Mouse (Mus musculus): ENCODE measurements around the gene 1190007I07Rik. TPM values are rescaled to one million over a fixed set of nuclear protein-coding genes. Genes with fewer than 3 reads are reported as not detected.
"Not testable (repeated sequence)": the region's sequence is repeated elsewhere in the genome, so short reads cannot be mapped to it uniquely, and the experiment has no call there.

1190007I07Rik gene
- polyA plus RNA-seq, 1 experiment, result 47.2 TPM

DNA sequence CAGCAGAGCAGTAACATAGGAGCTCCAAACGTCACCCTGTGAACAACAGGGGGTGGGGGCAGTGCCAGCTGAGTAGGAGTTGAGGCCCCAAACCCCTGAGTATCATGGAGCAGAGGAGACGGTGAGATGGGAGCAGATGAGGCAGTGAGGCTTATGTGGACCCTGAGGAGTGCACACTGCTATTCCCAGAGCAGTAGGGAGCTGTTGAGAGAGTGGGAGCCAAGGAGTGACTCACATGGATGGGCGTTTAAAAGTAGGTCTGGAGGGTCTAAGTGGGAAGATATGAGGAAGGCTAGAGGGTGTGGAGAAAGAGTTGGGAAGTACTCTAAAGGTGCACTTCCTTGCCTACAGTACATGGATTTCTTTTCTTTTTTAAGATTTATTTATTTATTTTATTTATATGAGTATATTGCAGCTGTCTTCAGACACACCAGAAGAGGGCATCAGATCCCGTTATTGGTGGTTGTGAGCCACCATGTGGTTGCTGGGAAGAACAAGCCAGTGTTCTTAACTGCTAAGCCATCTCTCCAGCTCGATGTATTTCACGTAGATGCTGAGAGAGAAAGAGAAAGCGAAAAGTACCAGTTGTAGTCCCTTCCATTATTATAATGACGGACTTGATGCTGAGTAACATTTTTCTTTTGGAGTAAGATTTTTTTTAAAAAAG, 16.1 kb upstream of the 1190007I07Rik start:
- TF ChIP-seq CTCF (conservative IDR thresholded peaks at IDR 0.05; ENCODE audit: insufficient read depth, insufficient read length, low read depth, low read length) (no peak), POLR2A (IDR thresholded peaks at IDR 0.05; ENCODE audit: low read depth, low read length) (no peak)
- WGBS, result 92% methylated on average over 8 of the region's 8 CpGs
- Histone ChIP-seq H3K4me3 (ENCODE audit: insufficient read depth, low read depth, low read length) (no peak overlapping the region), H3K27me3 (replicated peaks; ENCODE audit: control insufficient read depth, insufficient read depth, low read length) (no peaks in the 10 kb centered on the region), H3K4me1 (ENCODE audit: control insufficient read depth, insufficient read depth, low read length) (no peaks in the 10 kb centered on the region), H3K36me3 (ENCODE audit: control insufficient read depth, insufficient read depth, low read length) (peaks cover 2% of the 10 kb centered on the region), H3K27ac (ENCODE audit: insufficient read depth, low read depth, low read length) (no peak overlapping the region)
- no peak for DNase-seq

DNA sequence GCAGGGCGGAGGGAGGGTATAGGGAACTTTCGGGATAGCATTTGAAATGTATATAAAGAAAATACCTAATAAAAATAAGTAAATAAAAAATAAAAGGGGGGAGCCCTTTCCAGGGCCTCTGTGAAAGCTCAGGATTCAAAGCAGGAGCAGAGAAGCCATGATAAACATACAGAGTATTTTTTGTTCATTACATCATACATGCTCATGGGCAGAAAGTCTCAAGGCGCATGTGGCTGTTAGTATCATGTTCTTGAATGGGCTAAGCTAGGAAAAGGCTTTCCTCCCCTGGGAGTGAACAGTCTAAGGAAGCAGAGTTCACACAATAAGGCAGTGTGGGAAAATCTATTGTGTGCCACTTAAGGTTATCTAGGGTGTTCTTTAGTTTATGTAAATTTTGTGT, 13.3 kb upstream of the 1190007I07Rik start:
- no peak for TF ChIP-seq POLR2A (IDR thresholded peaks at IDR 0.05; ENCODE audit: low read depth, low read length)
- no peak for TF ChIP-seq CTCF (conservative IDR thresholded peaks at IDR 0.05; ENCODE audit: insufficient read depth, insufficient read length, low read depth, low read length)
- Histone ChIP-seq H3K36me3 (ENCODE audit: control insufficient read depth, insufficient read depth, low read length) (peaks cover 1% of the 10 kb centered on the region; the same call in 1 of the 2 replicates), H3K4me3 (ENCODE audit: insufficient read depth, low read depth, low read length) (no peak overlapping the region), H3K4me1 (ENCODE audit: control insufficient read depth, insufficient read depth, low read length) (0 out of 2 replicates have a peak, but pooled peaks cover under 1% of the 10 kb centered on the region), H3K27me3 (replicated peaks; ENCODE audit: control insufficient read depth, insufficient read depth, low read length) (no peaks in the 10 kb centered on the region), H3K27ac (ENCODE audit: insufficient read depth, low read depth, low read length) (no peak overlapping the region)
- DNase-seq, result no peak
- WGBS, result 90% methylated on average over 3 of the region's 3 CpGs

DNA sequence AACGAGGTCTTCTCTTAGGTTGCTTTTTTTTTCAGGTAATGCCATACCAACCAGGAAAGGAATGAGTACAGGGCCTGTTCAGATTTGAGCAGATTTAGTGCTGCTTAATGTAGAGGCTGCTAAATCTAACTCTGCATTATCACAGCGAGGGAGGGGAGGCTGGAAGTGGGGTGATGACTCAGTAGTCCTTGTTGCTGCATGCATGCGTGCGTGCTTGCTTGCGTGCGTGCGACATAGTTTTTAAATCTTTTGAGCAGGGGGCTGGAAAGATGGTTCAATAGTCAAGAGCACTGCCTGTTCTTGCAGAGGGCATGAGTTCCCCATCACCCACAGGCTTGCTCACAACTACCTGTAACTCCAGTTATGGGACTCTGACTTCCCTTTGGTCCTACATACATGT, 11.3 kb upstream of the 1190007I07Rik start:
- TF ChIP-seq POLR2A (IDR thresholded peaks at IDR 0.05; ENCODE audit: low read depth, low read length) (no peak), CTCF (conservative IDR thresholded peaks at IDR 0.05; ENCODE audit: insufficient read depth, insufficient read length, low read depth, low read length) (no peak)
- 95% methylated on average over 7 of the region's 7 CpGs for WGBS
- no peaks in the 10 kb centered on the region; the same call in 1 of the 2 replicates for H3K36me3 ChIP-seq (ENCODE audit: control insufficient read depth, insufficient read depth, low read length)

DNA sequence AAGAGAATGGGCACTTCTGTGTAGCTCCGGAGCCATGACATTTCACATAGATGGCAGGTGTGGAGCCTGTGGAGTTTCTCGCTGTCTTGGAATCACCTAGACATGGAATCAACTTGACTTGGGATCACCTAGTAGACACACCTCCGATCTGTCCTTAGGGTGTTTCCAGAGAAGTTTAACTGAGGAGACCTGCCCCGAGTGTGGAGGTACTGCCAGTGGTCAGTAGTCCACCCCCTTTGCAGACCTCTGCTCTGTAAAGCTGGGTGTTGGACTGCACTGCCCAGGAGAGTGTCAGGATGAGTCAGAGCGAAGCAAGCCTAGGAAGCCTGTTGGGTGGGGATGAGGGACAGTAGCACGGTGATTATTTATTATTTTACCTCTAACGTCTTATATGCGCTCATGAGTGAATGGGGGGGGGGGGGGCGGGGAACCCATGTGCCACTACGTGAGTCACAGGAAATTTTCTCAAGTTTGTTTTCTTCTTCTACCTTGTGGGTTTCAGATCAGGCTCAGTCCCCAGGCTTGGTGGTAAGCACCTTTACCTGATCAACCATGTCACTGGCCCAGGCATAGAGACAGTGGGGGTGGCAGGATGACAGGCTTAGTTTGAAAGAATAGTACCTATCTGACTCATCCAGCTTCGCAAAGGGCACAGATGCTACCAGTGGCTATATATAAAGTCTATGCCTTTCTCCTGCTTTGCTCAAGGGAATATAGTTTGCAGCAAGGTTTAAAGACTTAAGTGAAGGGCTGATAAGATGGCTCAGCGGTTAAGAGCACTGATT, 9.7 kb upstream of the 1190007I07Rik start:
- WGBS, result 95% methylated on average over 12 of the region's 12 CpGs
- Histone ChIP-seq H3K27ac (ENCODE audit: insufficient read depth, low read depth, low read length) (no peak overlapping the region), H3K4me1 (ENCODE audit: control insufficient read depth, insufficient read depth, low read length) (peaks cover 7% of the 10 kb centered on the region; the same call in 1 of the 2 replicates), H3K36me3 (ENCODE audit: control insufficient read depth, insufficient read depth, low read length) (no peaks in the 10 kb centered on the region), H3K4me3 (ENCODE audit: insufficient read depth, low read depth, low read length) (no peak overlapping the region), H3K27me3 (replicated peaks; ENCODE audit: control insufficient read depth, insufficient read depth, low read length) (no peaks in the 10 kb centered on the region)
- no peak for TF ChIP-seq POLR2A (IDR thresholded peaks at IDR 0.05; ENCODE audit: low read depth, low read length)
- no peak for TF ChIP-seq CTCF (conservative IDR thresholded peaks at IDR 0.05; ENCODE audit: insufficient read depth, insufficient read length, low read depth, low read length)
- no peak for DNase-seq

More for the DNA sequence above, 11.3 kb upstream of the 1190007I07Rik start:
- Histone ChIP-seq H3K4me1 (ENCODE audit: control insufficient read depth, insufficient read depth, low read length) (peaks cover 7% of the 10 kb centered on the region; the same call in 1 of the 2 replicates), H3K27ac (ENCODE audit: insufficient read depth, low read depth, low read length) (no peak overlapping the region), H3K4me3 (ENCODE audit: insufficient read depth, low read depth, low read length) (no peak overlapping the region), H3K27me3 (replicated peaks; ENCODE audit: control insufficient read depth, insufficient read depth, low read length) (no peaks in the 10 kb centered on the region)
- DNase-seq, result no peak

DNA sequence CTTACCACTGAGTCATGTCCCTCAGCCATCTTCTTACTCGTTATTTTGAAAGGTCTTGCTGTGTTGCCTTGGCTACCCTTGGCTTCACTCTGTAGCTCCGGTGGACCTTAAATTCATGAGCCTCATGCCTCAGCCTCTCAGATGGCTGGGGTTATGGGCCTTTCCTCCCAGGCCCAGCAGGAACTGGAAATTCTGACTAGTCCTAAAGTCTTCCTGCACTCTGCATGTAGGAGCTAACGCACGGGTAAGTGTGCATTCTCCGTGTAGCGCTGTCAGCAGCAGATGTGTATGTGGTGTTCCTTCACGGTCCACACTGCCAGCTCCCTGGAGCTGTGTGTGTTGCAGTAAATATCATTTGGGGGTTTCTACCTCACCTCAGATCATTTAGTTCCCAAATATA, 8.1 kb upstream of the 1190007I07Rik start:
- no peak for DNase-seq
- no peaks in the 10 kb centered on the region for H3K27me3 ChIP-seq (replicated peaks; ENCODE audit: control insufficient read depth, insufficient read depth, low read length)
- no peak overlapping the region for H3K4me3 ChIP-seq (ENCODE audit: insufficient read depth, low read depth, low read length)
- WGBS, result 68% methylated on average over 7 of the region's 7 CpGs
- H3K27ac ChIP-seq (ENCODE audit: insufficient read depth, low read depth, low read length), result no peak overlapping the region
- H3K4me1 ChIP-seq (ENCODE audit: control insufficient read depth, insufficient read depth, low read length), result peaks cover 7% of the 10 kb centered on the region; the same call in 1 of the 2 replicates
- no peak for TF ChIP-seq CTCF (conservative IDR thresholded peaks at IDR 0.05; ENCODE audit: insufficient read depth, insufficient read length, low read depth, low read length)
- no peak for TF ChIP-seq POLR2A (IDR thresholded peaks at IDR 0.05; ENCODE audit: low read depth, low read length)
- no peaks in the 10 kb centered on the region for H3K36me3 ChIP-seq (ENCODE audit: control insufficient read depth, insufficient read depth, low read length)

DNA sequence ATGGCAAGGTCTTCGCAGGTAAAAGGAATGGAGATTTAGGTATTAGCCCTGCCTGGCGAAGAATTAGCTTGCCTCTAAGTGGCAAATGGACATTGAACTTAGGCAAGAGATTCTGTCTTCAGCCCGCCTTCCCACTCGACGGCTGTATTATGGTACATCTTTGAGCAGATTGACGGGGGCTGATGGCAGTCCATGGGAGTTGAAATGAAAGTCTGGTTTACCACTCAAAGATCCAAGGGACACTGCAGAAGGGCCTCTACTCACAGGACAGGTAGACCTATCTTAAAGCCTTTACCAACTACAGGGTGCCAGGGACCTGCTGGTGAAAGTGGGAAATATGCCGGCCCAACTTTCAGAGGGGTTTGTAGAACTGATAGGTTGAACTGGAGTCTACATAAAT, 7.5 kb upstream of the 1190007I07Rik start:
- no peaks in the 10 kb centered on the region for H3K36me3 ChIP-seq (ENCODE audit: control insufficient read depth, insufficient read depth, low read length)
- H3K27me3 ChIP-seq (replicated peaks; ENCODE audit: control insufficient read depth, insufficient read depth, low read length), result no peaks in the 10 kb centered on the region
- 11% methylated on average over 7 of the region's 7 CpGs for WGBS
- H3K27ac ChIP-seq (ENCODE audit: insufficient read depth, low read depth, low read length), result no peak overlapping the region
- DNase-seq, result no peak
- TF ChIP-seq POLR2A (IDR thresholded peaks at IDR 0.05; ENCODE audit: low read depth, low read length) (no peak), CTCF (conservative IDR thresholded peaks at IDR 0.05; ENCODE audit: insufficient read depth, insufficient read length, low read depth, low read length) (no peak)
- peak overlapping the region; percentile 93 for H3K4me3 ChIP-seq (ENCODE audit: insufficient read depth, low read depth, low read length)
- H3K4me1 ChIP-seq (ENCODE audit: control insufficient read depth, insufficient read depth, low read length), result peaks cover 7% of the 10 kb centered on the region; the same call in 1 of the 2 replicates

DNA sequence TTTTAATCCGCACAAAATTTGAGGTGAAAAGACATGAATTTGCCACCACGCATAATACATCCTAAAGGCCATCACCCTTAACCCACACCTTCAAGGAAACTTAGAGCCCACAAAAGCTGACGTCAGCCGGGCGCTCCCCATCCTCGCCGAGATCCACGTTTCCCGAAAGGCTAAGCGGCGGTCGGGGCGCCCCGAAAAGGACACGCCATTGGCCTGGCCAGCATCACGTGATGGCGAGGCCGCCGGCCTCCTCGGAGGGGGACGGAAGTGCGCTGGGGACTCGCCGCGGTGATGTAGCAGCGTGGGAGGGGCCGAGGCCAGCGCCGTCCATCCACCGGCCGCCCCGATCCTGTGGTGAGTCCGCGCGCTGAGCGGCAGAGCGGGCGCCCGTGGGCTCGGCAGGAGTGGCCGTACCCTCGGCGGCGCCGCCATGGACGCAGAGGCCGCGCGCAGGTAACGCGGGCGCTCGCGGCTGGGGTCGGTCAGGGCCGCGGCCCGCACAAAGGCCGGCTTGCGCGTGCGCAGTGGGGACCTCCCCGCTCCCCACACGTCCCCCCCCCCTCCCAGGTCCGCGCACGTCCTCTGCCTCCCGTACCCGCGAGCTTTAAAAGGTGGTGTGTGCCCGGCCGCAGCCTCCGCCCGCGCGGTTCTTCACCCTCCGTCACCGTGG, 6.7 kb upstream of the 1190007I07Rik start, which contains the start of gene Tdg:
TSS of gene Tdg (plus strand) at position 243 of the 670 bp plus-strand sequence.
- not testable (repeated sequence) for H3K27me3 ChIP-seq (replicated peaks; ENCODE audit: control insufficient read depth, insufficient read depth, low read length); H3K36me3 ChIP-seq (ENCODE audit: control insufficient read depth, insufficient read depth, low read length); H3K4me1 ChIP-seq (ENCODE audit: control insufficient read depth, insufficient read depth, low read length)
- H3K27ac ChIP-seq (ENCODE audit: insufficient read depth, low read depth, low read length), result peak within 1 kb of the TSS; percentile 79
- DNase-seq, result peak; percentile 96
- 1% methylated on average over 77 of the region's 78 CpGs for WGBS
- H3K4me3 ChIP-seq (ENCODE audit: insufficient read depth, low read depth, low read length), result peak within 1 kb of the TSS; percentile 93
